Mouse (Mus musculus) hindbrain, embryonic 13.5 days (tissue): ENCODE measurements around the gene Gbf1. TPM values are rescaled to one million over a fixed set of nuclear protein-coding genes. Genes with fewer than 3 reads are reported as not detected.
"Not testable (repeated sequence)": the region's sequence is repeated elsewhere in the genome, so short reads cannot be mapped to it uniquely, and the experiment has no call there.

Source experiments
- ATAC-seq: fragments of 200-750 bp; cut with Nextera tagmentation; 2 replicates; pipeline ENCODE4 v1.8.0; 2017; ENCODE audit warnings: moderate TSS enrichment; ENCODE audit not compliant: low FRiP score
- H3K27ac ChIP-seq: fragments of 300-500 bp; sonication (generic); 2 replicates; pipeline ENCODE4 v1.5.1; 2015; ENCODE audit warnings: inconsistent platforms, mild to moderate bottlenecking, moderate library complexity
- H3K27me3 ChIP-seq: fragments of 300-500 bp; sonication (generic); 2 replicates; pipeline ENCODE4 v1.6.1; 2015; ENCODE audit warnings: mild to moderate bottlenecking, inconsistent platforms
- H3K36me3 ChIP-seq: fragments of 300-500 bp; sonication (generic); 2 replicates; pipeline ENCODE4 v1.6.1; 2015; ENCODE audit warnings: mild to moderate bottlenecking, inconsistent platforms
- H3K4me1 ChIP-seq: fragments of 300-500 bp; sonication (generic); replicated peaks from 2 replicates; pipeline ENCODE4 v1.6.1; 2015; ENCODE audit warnings: inconsistent platforms
- H3K4me2 ChIP-seq: fragments of 300-500 bp; sonication (generic); 2 replicates; pipeline ENCODE4 v1.6.1; 2015; ENCODE audit warnings: inconsistent platforms, mild to moderate bottlenecking, moderate library complexity
- H3K4me3 ChIP-seq: fragments of 300-500 bp; sonication (generic); 2 replicates; pipeline ENCODE4 v1.5.1; 2015; ENCODE audit warnings: mild to moderate bottlenecking, inconsistent platforms
- H3K9ac ChIP-seq: fragments of 300-500 bp; sonication (generic); 2 replicates; pipeline ENCODE4 v1.6.1; 2015; ENCODE audit warnings: mild to moderate bottlenecking, inconsistent platforms
- H3K9me3 ChIP-seq: fragments of 300-500 bp; sonication (generic); 2 replicates; pipeline ENCODE4 v1.6.1; 2016; ENCODE audit warnings: inconsistent platforms
- WGBS: fragments of 180-500 bp; shearing (Covaris S2); methylation state at CpG from one replicate; pipeline ENCODE4 v1.1.7; 2015; 5-methylcytosine and 5-hydroxymethylcytosine counted together
- polyA plus RNA-seq: library from polyadenylated mRNA; unstranded; fragments of >200 nt; fragmentation: Nextera tagmentation; extraction: Ambion mirVana; gene quantifications from 2 replicates; pipeline ENCODE4 v1.2.1, GENCODE M21; 2015

The Gbf1 gene
- polyA plus RNA-seq, 1 experiment from 2014 or later, result 71.6 TPM

DNA sequence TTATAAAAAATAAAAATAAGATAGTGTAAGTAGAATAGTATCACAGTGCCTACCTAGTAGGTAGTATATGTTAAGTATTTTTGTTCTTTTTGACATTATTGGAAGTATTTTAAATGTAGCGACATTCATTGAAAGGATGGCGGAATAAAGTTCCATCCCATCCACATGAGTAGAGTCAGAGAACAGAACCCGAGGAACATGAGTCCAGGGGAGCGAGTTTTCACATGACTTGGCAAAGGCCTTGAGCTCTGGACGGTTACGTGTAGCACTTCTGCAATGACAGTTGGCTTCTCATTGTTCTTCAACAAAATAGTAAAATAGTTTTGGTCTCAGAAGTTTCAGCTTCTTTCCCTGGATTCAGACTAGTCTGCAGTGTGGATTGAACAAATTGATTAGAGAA lies 51.9 kb downstream of the Gbf1 start:
- 92% methylated on average over 6 of the region's 6 CpGs for WGBS
- Histone ChIP-seq H3K4me1 (no peaks in the 10 kb centered on the region), H3K27ac (no peak overlapping the region), H3K36me3 (no peaks in the 10 kb centered on the region), H3K4me3 (no peak overlapping the region), H3K27me3 (no peaks in the 10 kb centered on the region), H3K4me2 (no peak overlapping the region), H3K9me3 (no peaks in the 10 kb centered on the region), H3K9ac (no peak overlapping the region)
- no peak for ATAC-seq

- WGBS, result 98% methylated on average over 6 of the region's 6 CpGs
Observed at GRCm38 (mm10) chr19:46205680-46206079, 53.4 kb downstream of the Gbf1 start.

GRCm38 (mm10) chr19:46210951-46211350 lies 58.6 kb downstream of the Gbf1 start:
- H3K27ac ChIP-seq, result no peak overlapping the region
- no peak for ATAC-seq
- no peaks in the 10 kb centered on the region for H3K9me3 ChIP-seq
- no peak overlapping the region for H3K9ac ChIP-seq
- H3K4me3 ChIP-seq, result no peak overlapping the region
- no peaks in the 10 kb centered on the region for H3K36me3 ChIP-seq
- no peak overlapping the region for H3K4me2 ChIP-seq
- no peaks in the 10 kb centered on the region for H3K27me3 ChIP-seq
- H3K4me1 ChIP-seq, result peaks cover 9% of the 10 kb centered on the region; the same call in 1 of the 2 replicates

More at GRCm38 (mm10) chr19:46205680-46206079, 53.4 kb downstream of the Gbf1 start:
- H3K4me3 ChIP-seq, result no peak overlapping the region
- H3K36me3 ChIP-seq, result no peaks in the 10 kb centered on the region
- H3K27ac ChIP-seq, result no peak overlapping the region
- no peak overlapping the region for H3K9ac ChIP-seq
- H3K27me3 ChIP-seq, result no peaks in the 10 kb centered on the region
- H3K4me2 ChIP-seq, result no peak overlapping the region
- no peaks in the 10 kb centered on the region for H3K9me3 ChIP-seq
- no peak for ATAC-seq
- no peaks in the 10 kb centered on the region for H3K4me1 ChIP-seq

- Histone ChIP-seq H3K4me1 (peaks cover 12% of the 10 kb centered on the region; the same call in 1 of the 2 replicates), H3K36me3 (no peaks in the 10 kb centered on the region), H3K9me3 (no peaks in the 10 kb centered on the region), H3K9ac (no peak overlapping the region), H3K4me2 (no peak overlapping the region), H3K4me3 (no peak overlapping the region), H3K27ac (no peak overlapping the region), H3K27me3 (no peaks in the 10 kb centered on the region)
- 86% methylated on average over 5 of the region's 5 CpGs for WGBS
- ATAC-seq, result no peak
Observed at GRCm38 (mm10) chr19:46214541-46214940, 62.2 kb downstream of the Gbf1 start.

DNA sequence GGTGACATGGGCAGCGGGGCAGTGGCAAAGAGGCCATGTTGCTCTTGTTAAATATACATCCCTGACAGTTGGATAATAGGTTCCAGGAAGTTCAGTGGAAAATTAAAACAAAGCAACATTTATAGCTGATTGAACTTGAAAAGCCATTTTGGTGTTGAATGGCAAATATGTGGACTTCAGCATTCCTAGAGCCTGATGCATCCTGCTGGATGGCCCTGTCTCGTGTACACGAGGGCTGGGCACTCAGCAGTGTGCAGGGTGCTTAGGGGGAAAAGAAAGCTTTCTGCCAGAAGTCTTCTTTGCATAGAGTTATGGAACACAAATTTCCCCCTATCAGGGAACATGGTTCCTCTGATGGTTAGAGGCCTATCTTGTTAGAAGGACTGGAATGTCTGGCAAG lies 63.1 kb downstream of the Gbf1 start:
- Histone ChIP-seq H3K36me3 (no peaks in the 10 kb centered on the region), H3K27me3 (no peaks in the 10 kb centered on the region), H3K4me2 (no peak overlapping the region), H3K9ac (no peak overlapping the region), H3K4me3 (no peak overlapping the region), H3K27ac (no peak overlapping the region), H3K4me1 (peaks cover 12% of the 10 kb centered on the region; the same call in 1 of the 2 replicates), H3K9me3 (no peaks in the 10 kb centered on the region)
- ATAC-seq, result no peak
- 25% methylated on average over 3 of the region's 3 CpGs for WGBS

DNA sequence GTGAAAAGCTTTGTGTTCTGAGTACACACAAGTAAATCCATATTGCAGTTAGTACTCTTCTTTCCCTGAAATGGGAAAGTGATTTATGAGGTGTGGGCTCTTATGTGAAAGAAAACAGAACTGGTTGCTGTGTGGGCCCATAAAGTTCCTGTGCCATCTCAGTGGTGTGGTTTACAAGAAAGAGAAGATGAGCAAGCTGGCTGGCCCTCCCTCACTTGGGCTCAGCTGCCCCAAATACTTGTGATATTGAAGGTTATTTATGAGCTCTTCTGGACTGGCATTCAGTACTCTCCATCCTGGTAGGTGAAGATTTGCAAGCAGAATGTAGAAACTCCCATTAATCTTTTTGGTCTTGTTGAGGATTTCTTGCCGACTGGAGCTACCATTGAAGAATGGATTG lies 64.4 kb downstream of the Gbf1 start:
- H3K9ac ChIP-seq, result no peak overlapping the region
- no peaks in the 10 kb centered on the region for H3K36me3 ChIP-seq
- H3K4me3 ChIP-seq, result no peak overlapping the region
- no peak for ATAC-seq
- WGBS, result 78% methylated on average over 1 of the region's 1 CpGs
- H3K4me1 ChIP-seq, result peaks cover 12% of the 10 kb centered on the region; the same call in 1 of the 2 replicates
- H3K27me3 ChIP-seq, result no peaks in the 10 kb centered on the region
- no peak overlapping the region for H3K4me2 ChIP-seq
- no peaks in the 10 kb centered on the region for H3K9me3 ChIP-seq
- H3K27ac ChIP-seq, result no peak overlapping the region

- peaks cover 12% of the 10 kb centered on the region; the same call in 1 of the 2 replicates for H3K4me1 ChIP-seq
- H3K4me2 ChIP-seq, H3K4me3 ChIP-seq, H3K27me3 ChIP-seq, H3K9me3 ChIP-seq, H3K36me3 ChIP-seq, H3K27ac ChIP-seq, ATAC-seq, H3K9ac ChIP-seq: not testable (repeated sequence)
Observed at GRCm38 (mm10) chr19:46217347-46217746, 65.0 kb downstream of the Gbf1 start.

DNA sequence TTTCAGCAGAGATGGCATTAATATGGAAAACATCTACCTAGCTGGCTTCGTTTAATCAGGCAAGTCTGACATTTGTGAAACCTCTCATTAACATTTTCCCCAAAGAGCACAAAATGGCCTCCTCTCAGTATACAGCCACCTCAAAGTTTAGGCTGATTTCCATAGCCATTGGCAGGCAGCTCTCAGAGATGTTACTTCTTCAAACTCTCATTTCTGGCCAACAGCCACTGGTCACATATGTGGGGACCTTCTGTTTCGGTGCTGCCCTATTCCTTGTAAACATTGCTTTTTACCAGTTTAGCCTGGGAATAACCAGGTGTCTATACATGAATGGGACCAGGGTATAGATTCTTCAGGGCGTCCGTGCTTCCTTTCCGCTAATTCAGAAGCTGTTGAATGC lies 67.8 kb downstream of the Gbf1 start:
- no peak for ATAC-seq
- Histone ChIP-seq H3K9me3 (no peaks in the 10 kb centered on the region), H3K4me1 (peaks cover 8% of the 10 kb centered on the region; the same call in 1 of the 2 replicates), H3K4me3 (no peak overlapping the region), H3K27me3 (no peaks in the 10 kb centered on the region), H3K4me2 (no peak overlapping the region), H3K36me3 (no peaks in the 10 kb centered on the region), H3K9ac (no peak overlapping the region), H3K27ac (no peak overlapping the region)
- WGBS, result 76% methylated on average over 5 of the region's 5 CpGs

- no peak overlapping the region for H3K4me2 ChIP-seq
- no peak overlapping the region for H3K27ac ChIP-seq
- H3K9ac ChIP-seq, result no peak overlapping the region
- H3K36me3 ChIP-seq, result no peaks in the 10 kb centered on the region
- no peak for ATAC-seq
- no peak overlapping the region for H3K4me3 ChIP-seq
- H3K9me3 ChIP-seq, result no peaks in the 10 kb centered on the region
- H3K27me3 ChIP-seq, result no peaks in the 10 kb centered on the region
- WGBS, result 73% methylated on average over 4 of the region's 4 CpGs
- no peaks in the 10 kb centered on the region for H3K4me1 ChIP-seq
Observed at GRCm38 (mm10) chr19:46223118-46223517, 70.8 kb downstream of the Gbf1 start.

DNA sequence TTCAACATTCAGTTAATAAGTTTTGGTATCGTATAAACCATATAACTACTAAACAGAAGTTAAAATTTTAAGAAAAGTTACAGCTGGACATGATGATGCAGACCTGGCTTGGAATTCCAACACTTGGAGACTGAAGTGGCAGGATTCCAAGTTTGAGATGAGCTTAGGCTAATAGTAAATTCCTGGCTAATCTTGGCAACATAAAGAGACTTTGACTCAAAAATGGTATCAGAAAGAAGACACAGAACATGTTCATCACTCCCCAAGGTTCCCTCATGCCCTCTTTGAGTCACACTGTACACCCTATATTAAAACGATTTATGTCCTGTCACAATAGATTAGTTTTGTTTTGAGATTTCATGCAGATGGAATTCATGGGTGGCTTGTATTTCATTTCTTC lies 72.6 kb downstream of the Gbf1 start:
- H3K36me3 ChIP-seq, result peaks cover 3% of the 10 kb centered on the region; the same call in 1 of the 2 replicates
- 94% methylated on average over 2 of the region's 2 CpGs for WGBS
- no peak overlapping the region for H3K27ac ChIP-seq
- no peak overlapping the region for H3K9ac ChIP-seq
- ATAC-seq, result no peak
- no peaks in the 10 kb centered on the region for H3K27me3 ChIP-seq
- no peaks in the 10 kb centered on the region for H3K9me3 ChIP-seq
- no peak overlapping the region for H3K4me2 ChIP-seq
- no peak overlapping the region for H3K4me3 ChIP-seq
- no peaks in the 10 kb centered on the region for H3K4me1 ChIP-seq

GRCm38 (mm10) chr19:46225506-46225905 lies 73.2 kb downstream of the Gbf1 start:
- no peaks in the 10 kb centered on the region for H3K9me3 ChIP-seq
- H3K27me3 ChIP-seq, result no peaks in the 10 kb centered on the region
- no peaks in the 10 kb centered on the region for H3K4me1 ChIP-seq
- 62% methylated on average over 4 of the region's 4 CpGs for WGBS
- H3K4me2 ChIP-seq, result no peak overlapping the region
- H3K9ac ChIP-seq, result no peak overlapping the region
- H3K4me3 ChIP-seq, result no peak overlapping the region
- H3K36me3 ChIP-seq, result peaks cover 3% of the 10 kb centered on the region; the same call in 1 of the 2 replicates
- H3K27ac ChIP-seq, result no peak overlapping the region
- no peak for ATAC-seq

DNA sequence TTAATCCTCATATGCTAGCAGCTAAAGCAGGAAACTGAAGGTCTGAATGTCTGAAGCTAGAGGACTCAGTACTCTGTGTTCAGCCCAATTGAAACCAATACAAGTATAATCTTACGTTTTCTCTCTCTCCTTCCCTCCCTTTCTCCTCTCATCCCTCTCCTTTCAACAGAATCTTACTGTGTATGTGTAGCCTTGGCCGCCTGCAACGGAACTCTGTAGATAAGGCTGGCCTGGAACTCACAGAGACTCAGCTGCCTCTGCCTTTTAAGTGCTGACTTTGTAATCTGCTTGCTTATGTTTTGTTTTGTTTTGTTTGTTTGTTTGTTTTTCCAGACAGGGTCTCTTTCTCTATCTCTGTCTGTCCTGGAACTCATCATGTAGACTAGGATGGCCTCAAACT lies 74.0 kb downstream of the Gbf1 start:
- Histone ChIP-seq H3K4me2 (no peak overlapping the region), H3K9me3 (no peaks in the 10 kb centered on the region), H3K27me3 (no peaks in the 10 kb centered on the region), H3K9ac (no peak overlapping the region), H3K36me3 (peaks cover 3% of the 10 kb centered on the region; the same call in 1 of the 2 replicates), H3K4me3 (no peak overlapping the region), H3K4me1 (no peaks in the 10 kb centered on the region), H3K27ac (no peak overlapping the region)
- WGBS, result 94% methylated on average over 3 of the region's 3 CpGs
- no peak for ATAC-seq

DNA sequence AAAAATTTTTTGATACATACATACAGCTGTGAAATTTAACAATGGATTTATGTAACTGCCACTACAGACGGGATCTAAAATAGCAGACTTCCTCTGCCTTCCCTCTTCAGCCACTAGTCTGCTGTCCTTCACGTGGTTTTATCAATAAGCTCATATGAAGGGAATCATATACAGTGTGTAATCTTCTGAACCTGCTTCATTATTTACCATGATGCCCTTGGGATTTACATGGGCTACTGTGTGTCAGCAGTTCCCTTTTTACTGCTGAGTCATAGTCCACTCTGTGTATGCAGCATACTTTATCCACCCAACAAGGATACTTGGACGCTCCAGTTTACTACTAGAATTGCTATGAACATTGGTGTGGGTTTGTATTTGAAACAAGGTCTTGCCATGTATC lies 75.0 kb downstream of the Gbf1 start:
- Histone ChIP-seq H3K4me3 (no peak overlapping the region), H3K9ac (no peak overlapping the region), H3K36me3 (peaks cover 3% of the 10 kb centered on the region; the same call in 1 of the 2 replicates), H3K9me3 (no peaks in the 10 kb centered on the region), H3K27me3 (no peaks in the 10 kb centered on the region), H3K4me2 (no peak overlapping the region), H3K4me1 (no peaks in the 10 kb centered on the region), H3K27ac (no peak overlapping the region)
- WGBS, result 96% methylated on average over 3 of the region's 3 CpGs
- ATAC-seq, result no peak
